Mouse (Mus musculus) telencephalon, adult 2 months (tissue): ENCODE measurements around the gene Dnajc8.
A peak's percentile ranks its signal among the peaks of the same experiment; 100 is the strongest.

Experiments used
- DNase-seq: peaks from one replicate; pipeline ENCODE4 v3.0.0-alpha.2; 2011; ENCODE audit warnings: low read depth, low spot score

Dnajc8 gene

DNA sequence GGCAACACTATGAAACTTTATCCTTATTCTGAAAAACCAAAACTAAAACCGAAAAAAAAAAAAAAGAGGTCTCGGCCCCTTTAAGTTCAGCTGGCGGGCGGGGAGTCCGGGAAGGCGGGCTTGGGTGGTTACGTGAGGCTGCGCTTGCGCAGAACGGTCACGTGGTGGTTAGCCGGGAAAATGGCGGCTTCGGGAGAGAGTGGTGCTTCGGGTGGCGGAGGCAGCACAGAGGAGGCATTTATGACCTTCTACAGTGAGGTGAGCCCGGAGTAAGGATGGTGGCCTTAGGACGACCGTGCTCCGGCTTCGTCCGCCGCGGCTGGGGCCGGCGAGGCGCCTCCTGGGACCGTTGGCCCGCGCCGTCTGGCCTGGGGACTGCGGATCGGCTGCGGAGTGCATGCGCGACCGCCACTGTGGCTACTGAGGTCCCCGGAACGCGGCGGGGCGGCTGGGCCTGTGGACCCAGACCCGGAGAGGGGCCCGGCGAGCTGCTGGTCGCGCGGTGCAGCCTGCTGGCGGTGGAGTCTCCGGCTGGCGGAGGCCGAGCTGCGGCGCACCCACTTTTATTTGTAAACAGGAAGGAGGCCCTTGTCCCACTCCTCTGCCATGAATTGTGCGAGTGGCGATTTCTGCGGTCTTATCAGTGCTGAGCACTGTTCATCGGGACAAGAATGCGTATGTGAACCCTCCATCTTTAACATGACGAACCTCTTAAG lies at the start of gene Dnajc8:
Gene Dnajc8, plus strand, starts transcription at position 145 of the 716 bp plus-strand sequence.
- DNase-seq, result peak; percentile 86

DNA sequence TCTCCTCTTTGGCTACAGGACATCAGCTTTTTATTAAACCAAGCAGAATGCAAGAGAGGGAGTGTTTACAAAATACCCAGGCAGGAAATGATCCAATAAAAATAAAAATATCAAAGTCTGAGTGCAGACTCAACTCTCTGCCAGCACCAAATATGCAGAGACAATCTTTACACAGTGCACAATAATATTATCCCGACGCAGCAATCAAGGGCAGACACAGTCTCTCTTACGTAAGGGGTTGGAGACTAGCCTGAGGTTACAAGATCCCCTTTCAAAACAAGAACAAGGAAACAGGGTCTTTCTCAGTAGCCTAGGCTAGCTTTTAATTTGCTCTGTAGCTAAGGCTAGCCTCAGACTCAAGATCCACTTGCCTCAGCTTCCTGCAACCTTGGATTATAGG lies 46.8 kb upstream of the Dnajc8 start:
- no peak for DNase-seq

DNA sequence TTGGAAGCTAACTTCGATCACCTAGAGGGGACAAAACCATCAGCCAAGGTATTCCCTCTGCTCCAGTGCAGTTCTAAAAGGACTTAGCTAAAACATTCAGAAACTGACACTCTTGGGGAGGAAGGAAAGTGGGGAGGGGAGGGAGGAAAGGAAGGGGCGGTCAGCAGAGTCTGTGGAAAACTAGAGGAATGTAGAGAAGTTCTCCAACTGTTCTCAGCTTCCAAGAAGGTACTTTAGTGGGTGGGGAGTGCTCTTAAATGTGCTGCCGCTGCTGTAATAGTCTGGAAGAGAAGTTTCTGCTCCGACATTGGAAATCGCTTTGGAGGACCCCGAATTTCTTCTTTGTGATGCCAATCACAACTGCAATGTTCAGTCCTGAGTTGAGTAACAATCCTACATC lies 46.4 kb upstream of the Dnajc8 start:
- no peak for DNase-seq

DNA sequence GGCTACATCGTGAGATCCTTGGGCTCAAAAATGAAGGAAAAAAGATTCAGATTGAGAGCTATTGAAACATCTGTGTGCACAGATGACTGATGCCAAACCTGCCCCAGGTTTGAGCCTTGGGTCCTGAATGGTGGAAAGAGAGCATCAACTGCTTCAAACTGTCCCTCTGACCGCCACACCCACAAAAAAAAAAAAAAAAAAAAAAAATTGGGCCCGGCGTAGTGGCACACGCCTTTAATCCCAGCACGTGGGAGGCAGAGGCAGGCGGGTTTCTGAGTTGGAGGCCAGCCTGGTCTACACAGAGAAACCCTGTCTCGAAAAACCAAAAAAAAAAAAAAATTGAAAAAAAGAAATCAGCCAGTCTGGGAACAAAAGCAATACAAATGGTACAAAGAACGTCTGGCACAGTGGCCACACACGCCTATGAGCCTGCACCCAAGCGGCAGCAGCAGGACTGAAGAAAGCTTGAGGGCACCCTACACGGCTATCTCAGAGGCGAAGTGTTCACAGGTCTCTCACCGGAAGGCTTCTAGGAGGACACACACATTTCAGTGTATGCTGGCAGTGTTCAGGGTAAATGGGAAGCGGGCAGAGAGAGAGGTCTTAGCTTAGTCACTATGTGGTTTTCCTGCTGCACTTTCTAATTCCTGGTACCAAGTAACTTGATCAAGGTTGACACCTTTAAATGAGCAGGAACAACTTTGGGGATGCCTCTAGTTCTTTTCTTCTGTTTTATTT lies 44.9 kb upstream of the Dnajc8 start:
- DNase-seq, result no peak

DNA sequence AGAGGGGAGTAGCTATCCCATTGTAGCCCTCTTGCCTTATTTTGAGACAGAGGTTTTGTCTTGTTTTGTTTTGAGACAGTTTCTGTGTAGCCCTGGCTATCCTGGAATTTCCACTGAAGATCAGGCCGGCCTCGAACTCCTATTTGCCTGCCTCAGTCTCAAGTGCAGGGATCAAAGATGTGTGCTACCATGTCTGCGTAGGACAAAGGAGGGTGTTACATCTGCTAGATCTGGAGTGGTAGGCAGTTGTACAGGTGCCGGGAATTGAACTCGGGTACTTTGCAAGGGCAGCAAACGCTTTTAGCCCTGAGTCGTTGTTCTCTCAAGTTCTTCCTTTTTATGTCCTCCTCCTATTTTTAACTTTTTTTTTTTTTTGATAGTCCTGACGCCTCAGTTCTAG lies 44.3 kb upstream of the Dnajc8 start:
- DNase-seq, result no peak

DNA sequence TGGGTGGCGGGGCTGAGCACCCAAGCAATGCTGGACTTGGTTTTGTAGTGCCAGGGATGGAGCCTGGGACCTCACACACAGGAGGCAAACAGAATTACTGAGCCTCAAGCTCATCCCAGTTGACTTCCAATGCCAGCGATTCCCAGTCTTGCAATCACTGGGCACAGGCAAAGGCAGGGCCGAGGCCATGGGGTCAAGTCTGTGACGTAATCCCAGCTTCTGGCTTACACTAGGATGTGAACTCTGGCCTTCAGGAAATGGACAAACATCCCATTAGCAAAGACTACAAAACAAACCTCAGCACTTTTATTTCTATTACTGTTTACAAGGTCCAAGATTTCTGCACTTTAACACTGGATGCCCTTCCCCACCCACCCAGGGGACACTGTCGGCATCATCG lies 43.6 kb upstream of the Dnajc8 start:
- DNase-seq, result no peak

DNA sequence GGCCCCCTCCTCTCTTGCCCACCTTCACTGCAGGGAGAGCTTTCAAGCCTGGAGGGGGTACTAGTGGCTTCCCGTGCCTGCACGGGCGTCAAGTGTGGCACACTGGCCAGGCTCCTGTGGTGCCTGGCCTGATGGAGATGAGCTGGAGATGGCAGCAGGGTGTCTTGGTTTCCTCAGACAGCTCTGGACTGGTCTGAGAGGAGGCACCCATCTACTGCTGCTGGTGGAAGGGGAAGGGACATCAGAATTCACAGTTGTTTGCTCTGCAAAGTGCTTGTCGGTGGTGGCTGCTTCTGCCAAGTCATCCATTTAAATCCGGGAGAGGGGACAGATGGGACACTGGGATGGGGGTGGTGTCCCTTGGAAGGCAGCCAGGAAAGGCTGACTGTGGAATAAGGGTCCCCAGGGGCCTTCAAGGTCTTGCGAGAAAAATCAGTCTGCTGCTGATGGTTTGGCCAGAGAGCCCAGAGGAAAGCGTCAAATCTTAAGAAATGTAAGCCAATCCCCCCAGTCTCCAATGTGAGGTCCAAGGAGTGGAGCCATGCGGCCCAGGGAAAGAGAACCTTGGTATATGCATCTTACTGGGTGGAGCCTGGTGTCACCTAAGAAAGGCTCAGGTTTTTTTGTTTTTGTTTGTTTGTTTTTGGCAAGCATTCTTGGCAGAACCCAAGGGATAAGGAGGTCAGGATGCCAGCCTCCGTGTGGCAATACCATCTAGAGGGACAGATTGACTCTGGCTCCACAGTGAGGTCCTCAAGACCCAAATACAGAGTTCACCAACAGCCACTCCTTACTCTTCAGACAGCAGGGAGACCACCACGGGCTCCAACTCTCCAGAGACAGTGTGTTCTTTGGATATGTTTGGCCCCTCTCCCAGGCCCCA lies 42.9 kb upstream of the Dnajc8 start:
- no peak for DNase-seq

DNA sequence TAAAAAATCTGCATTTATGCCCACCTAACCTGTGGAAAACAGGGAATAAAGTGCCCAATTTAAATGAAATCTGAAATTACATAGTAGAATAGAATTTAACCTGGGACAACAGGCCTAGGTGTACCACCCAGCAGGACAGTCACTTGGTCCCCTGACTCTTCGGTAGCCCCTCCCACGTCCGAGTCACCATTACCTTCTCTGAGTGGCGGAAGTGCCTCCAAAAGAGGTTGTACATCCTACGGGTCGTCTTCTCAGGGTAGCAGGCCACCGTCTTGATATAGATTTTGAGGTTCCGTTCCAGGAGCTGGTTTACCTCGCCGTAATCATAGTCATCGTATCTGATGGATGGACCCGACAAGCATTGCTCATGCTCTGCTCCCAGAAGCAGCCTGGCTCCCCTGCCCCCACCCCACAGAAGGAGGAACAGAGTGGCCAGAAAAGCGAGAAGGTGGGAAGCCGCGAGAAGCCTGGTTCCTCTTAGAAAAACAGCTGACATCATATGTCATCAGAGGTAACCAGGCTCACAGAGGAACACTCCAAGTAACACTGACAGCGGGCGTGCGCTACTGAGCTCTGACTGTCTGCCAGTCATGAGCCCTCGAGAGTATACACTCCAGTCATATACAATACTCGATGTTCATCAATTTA lies 41.0 kb upstream of the Dnajc8 start:
- DNase-seq, result no peak

DNA sequence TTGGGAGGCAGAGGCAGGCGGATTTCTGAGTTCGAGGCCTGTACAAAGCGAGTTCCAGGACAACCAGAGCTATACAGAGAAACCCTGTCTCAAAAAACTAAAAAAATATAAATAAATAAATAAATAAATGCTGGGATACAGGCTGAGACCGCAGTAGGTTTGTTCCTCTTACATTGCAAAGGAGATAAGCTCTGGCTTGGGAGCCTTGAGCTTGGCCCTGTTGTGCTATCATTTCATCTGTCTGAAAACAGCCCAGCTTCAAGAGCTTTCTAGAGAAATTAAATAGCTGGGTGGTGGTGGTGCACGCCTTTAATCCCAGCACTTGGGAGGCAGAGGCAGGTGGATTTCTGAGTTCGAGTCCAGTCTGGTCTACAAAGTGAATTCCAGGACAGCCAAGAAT lies 33.7 kb upstream of the Dnajc8 start:
- no peak for DNase-seq

DNA sequence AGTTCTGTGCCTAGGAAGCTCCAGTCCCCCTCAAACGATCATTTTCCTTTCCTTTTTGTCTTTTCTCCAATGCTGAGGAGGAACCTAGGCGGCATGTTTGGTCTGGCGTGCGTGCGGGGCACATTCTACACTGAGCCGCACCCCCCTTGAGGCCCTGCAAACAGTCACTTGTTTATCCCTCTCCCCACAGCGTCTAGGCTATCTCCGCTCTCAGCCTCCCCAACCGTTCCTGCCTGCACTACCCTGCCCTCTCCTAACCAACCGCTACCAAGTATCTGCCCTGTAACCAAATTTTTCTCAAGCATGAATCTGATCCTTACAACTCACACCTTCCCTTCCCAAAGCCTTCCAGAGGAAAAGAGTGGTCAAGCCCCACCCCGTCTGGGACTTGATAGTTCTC lies 32.0 kb upstream of the Dnajc8 start:
- DNase-seq, result no peak

DNA sequence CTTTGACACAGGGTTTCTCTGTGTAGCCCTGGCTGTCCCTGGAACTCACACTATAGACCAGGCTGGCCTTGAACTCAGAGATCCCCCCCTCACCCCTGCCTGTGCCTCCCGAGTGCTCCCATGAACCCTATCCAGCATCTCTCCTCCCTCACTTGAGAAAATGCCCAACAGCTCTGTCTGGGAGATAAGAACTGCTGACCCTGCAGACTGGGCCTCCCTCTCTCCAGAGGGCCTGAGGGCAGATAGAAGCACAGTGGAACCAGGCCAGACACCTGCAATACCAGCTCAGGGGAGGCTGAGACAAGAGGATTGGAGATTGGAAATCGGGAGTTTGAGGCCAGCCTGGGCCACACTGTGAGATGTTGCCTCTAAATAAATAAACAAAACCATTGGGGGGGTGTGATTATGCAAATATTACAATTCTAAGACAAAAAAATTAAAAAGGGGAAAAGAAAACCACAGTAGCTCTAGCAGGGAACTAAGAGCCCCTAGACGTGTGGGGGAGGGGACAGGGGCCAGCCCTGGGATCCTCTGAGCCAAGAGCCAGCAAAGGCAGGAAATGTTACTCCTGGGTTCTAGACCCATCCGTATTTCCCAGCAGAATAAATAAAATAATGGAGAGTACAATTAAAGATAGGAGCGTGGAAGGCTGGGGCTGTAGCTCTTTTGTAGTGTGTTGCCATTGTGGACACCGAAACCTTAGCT lies 30.2 kb upstream of the Dnajc8 start:
- no peak for DNase-seq

DNA sequence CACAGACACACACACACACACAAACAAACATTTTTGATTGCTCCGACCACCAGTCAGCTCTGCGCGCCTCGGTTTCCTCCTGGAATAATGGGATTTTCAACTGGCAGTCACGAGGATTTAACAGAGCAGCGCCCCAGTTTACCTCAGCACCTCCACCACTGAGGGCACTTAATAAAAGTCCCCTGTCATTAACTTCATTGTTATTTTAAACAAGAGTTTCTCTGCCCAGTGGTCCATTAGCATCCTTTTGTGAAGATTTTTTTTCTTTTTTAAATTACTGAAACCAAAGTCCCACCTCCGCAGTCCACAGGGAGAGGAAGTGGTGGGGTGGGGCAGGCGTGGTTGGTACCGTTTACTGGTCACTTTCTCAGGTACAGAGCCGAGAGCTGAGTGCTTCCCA lies 29.6 kb upstream of the Dnajc8 start:
- DNase-seq, result no peak

DNA sequence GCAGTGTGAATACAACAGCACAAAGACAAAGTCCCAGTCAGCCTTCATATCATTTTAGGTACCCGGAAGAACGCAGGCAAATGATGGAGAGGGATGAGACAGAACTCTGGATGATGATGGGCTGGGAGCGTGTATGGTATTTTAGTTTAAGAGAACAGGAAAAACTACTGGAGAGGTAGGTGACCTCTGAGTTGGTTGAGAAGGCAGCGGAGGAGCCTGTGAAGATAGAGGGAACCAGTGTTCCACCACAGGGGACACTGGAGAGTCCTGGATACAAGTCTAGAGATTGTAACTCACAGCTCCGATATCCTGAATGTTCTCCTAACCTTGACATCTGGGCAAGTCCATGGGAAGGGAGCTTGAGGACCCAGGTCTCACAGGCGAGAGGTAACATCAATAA lies 29.1 kb upstream of the Dnajc8 start:
- no peak for DNase-seq

DNA sequence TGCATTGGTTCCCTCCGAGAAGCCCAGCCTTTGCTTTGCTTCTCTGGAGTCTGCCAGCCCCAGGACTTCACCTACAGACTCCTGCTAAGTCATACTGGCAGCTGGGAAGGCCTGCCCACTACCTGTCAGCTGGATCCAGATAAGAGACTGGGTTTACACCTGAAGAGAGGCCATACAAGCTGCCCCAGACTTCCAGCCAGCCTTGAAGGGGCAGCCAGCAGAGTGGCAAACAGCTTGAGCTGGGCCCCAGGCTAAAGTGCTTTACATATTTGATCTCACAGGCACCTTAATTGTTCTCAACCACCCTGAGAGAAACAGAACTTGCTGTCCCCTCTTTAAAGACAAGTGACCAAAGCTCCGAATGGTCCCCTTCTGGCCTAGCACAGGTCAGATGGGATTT lies 28.1 kb upstream of the Dnajc8 start:
- no peak for DNase-seq

DNA sequence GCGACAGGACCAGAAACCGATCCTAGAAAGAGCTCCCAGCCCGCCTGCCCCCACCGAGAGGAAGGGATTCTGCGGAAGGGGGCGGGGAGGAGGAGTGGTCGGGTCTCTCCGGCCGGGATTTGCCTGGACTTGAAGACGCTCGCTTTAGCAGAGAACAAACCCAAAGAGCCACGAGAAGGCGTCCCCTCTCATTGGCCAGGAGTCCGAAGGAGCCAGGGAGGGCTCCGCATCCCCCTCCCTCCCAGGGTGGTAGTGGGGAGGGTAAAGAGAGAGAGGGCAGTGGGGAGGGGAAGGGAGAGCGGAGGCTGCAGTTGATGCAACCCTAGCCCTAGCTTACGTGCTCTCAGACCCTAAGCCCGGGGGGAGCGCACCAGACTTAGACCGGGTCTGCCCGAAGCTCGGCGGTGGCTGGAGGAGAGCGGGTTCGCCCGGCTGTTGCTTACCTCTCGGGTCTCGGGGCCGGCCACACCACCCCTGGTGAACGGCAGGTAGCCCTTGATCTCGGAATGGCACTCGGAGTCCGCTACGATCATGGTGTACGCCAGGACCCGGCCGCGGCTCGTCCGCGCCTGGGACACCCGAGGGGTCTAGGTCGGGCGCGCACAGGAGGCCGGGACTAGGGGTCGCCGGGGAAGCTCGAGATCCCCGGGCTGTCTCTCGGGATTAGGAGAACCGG lies 25.6 kb upstream of the Dnajc8 start:
- DNase-seq, result no peak

DNA sequence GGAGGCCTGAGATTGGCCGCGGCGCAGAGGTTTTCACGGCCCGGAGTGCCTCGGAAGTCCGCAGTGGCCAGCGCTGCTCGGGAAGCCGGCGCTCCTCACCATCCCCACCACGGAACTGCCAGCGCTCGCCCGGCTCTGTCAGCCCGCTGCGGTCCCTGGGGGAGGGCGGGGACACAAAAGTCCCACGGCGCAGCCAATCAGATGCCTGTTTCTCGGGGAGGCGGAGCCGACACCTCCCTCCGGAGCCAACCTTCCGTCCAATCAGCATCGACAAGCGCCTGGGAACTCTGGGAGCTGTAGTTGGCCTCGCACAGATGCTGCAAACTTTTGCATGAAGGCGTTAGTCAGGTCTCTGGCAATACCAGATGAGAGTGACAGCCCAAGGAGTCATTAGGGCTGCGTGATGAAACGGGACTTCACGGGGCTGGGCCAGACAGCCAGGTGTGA lies 25.0 kb upstream of the Dnajc8 start, which contains the start of gene Sesn2:
Gene Sesn2, minus strand, starts transcription at position 150 of the 447 bp plus-strand sequence.
- DNase-seq, result peak; percentile 96

DNA sequence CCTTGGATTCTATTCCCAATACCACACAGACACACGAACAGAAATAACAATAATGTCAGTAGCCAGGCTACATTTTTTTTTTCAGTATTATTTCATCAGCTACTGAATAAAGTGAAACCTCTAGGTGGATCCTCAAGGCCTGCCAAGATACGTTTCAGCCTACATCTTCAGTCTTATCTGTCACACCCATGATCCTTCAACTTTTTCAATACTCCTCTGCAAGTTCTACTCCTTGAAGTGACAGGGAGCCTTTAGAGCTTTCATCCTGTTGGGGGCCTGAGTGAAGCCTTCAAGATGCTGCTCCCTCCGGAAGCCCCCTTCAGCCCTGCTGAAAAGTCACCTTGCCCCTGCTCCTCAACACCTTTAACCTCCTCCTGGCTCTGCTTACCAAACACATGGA lies 23.3 kb upstream of the Dnajc8 start:
- no peak for DNase-seq

DNA sequence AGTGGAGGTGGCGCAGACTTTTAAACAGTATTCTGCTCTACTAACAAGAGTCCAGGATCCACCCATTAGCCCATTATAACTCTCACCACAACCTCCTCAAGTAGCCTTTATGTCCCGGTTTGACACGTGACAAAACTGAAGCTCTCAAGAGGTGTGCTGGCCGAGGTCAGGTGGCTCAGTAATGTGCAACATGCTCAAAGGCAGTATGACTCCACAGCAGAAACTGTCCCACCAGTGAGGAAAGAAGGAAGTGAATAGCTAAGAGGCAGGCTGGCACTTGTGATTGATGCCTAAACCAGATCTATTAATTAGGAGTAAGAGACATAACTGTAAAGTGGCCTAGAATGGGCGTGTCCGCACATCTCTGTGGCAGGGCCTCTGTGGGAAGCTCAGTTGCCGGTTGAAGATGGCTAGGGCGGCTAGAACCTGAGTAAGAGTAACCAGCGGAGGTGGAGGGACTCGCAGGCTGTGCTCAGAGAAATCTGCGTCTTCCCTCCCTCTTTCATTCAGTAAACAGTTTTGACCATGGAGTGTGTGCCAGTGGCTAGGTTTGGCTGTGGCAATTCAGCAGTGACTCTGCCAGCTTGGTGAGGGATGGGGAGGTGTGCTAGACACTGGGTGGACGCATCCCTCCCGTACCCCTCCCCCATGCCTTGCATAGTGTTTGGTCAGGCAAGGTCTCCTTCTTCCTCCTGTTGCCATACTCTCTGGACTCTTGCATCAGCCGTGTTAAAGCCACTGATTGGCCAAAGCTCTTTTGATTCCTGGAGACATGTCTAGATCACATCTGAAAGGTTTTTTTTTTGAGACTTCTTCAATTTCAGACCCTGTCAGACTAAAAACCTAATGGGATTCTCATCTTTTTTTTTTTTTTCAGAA lies 21.7 kb upstream of the Dnajc8 start:
- DNase-seq, result no peak

DNA sequence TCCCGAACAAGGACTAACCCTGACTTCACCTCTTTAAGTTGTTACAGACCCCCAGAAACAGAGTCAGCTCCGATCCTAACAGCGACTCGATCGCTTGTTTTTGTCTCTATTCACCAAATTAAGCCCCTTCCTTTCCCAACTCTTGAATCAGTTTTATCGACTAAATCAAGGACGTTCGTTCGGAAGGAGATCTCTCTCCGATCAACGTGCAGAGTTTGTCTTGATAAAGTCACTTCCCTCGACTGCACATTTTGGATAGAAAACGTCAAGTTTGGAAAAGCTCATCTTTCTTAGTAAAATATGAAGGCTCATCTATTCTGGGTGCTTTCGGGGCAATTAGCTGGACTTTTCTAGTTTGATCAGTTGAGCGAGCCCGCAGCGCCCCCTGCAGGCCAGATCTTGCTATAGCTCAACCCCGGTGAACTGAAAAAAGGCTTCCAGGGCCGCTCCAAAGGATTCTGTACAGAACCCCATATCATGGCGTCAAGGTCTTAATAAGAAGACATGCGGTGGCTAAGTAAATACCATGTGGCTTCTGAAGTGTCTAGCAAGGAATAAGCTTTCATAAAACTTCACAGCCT lies 20.7 kb upstream of the Dnajc8 start:
- peak; percentile 53 for DNase-seq
